Mouse (Mus musculus): ENCODE results near the gene Lamtor5.

DNA sequence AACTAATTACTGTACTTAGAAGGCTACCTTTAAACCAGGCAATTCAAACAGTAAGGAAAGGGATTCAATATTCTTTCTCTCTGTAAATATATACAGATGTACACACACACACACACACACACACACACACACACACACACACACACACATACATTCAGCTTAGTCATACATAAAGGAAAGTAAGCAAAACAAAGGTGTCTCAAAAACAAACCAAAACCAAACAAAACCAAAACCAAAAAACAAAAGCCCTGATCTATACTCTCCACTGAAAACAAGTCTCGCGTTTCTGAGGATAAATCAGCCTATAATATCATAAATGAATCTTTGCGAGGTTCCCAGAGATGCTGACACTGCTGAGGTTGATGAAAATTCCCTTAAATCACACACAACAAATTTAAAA lies 38.7 kb downstream of the Lamtor5 start:
- TF ChIP-seq POLR2A (IDR thresholded peaks at IDR 0.05; ENCODE audit: borderline replicate concordance, insufficient read depth, low read length) (no peak), CTCF (IDR thresholded peaks at IDR 0.05; ENCODE audit: borderline replicate concordance, insufficient read depth, low read depth, low read length) (no peak)
